Mouse (Mus musculus) 3134 (cell line): Measurements from ENCODE around the gene Adam19.

Experiments used
- DNase-seq: peaks from one replicate; pipeline ENCODE4 v3.0.0-alpha.2; 2011; ENCODE audit warnings: low spot score; ENCODE audit not compliant: insufficient read length; ENCODE audit errors: extremely low read depth

The Adam19 gene

DNA sequence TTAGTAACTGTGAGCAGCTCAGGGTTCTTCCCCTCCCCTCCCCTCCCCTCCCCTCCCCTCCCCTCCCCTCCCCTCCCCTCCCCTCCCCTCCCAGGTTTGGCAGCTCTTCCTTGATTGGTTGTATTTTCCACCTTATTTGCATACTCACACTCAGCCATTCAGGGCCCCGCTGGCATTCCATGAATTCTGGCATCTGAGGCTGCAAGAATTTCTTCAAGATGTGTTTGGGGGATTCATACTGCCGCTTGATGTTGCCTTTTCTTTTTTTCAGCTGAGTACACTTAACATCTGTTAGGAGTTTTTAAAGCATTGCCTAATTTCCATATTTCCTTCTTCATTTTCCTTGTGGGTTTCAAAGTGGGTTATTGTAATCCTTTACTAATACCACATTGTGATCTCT is 132.5 kb downstream of the Adam19 start:
- no peak for DNase-seq

DNA sequence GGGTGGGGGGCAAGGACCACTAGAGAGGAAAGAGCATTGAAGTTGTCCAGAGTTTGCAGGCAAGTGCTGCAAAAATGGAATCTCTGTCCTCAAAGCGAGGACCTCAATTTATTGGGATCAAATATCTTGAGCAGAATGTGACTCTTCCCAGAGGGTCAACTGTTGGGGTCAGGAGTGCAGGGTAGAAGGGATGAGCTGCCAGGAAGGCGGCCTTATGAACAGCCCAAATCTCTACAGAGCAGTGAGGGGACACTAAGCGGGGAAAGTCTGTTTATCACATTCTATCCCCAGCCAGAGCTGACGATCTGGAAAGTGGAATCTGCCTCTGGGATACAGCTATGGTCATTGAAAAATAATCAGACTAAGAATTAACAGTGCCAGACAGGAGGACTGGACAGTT is 138.4 kb downstream of the Adam19 start:
- DNase-seq: no peak
